Mouse (Mus musculus): ENCODE data around the gene Atf7ip. TPM values are rescaled to one million over a fixed set of nuclear protein-coding genes. Genes with fewer than 3 reads are reported as not detected.

Gene Atf7ip
- polyA plus RNA-seq, 1 experiment from 2014 or later = 8.4 TPM

GRCm38 (mm10) chr6:136465959-136466381 is 40.0 kb upstream of the Atf7ip start:
- Histone ChIP-seq H3K9me3 (ENCODE audit: control insufficient read depth, low read length) (no peaks in the 10 kb centered on the region), H3K36me3 (ENCODE audit: control insufficient read depth, insufficient read depth, low read length) (no peaks in the 10 kb centered on the region), H3K27ac (replicated peaks) (peak overlapping the region; percentile 82), H3K27me3 (ENCODE audit: control insufficient read depth, insufficient read depth, low read length) (no peaks in the 10 kb centered on the region), H3K9ac (ENCODE audit: low read length) (no peak overlapping the region), H3K4me2 (replicated peaks; ENCODE audit: low read depth) (no peak overlapping the region), H3K4me3 (ENCODE audit: low read depth, low read length) (no peak overlapping the region), H3K4me1 (replicated peaks; ENCODE audit: control insufficient read depth, insufficient read depth) (peaks cover 4% of the 10 kb centered on the region; the same call in 1 of the 2 replicates)
- 24% methylated on average over 8 of the region's 8 CpGs for WGBS
- ATAC-seq (ENCODE audit: low FRiP score, low TSS enrichment) = no peak
- TF ChIP-seq EP300 (optimal IDR thresholded peaks at IDR 0.05) (peak; percentile 60), CTCF (IDR thresholded peaks at IDR 0.05; ENCODE audit: low read depth) (peak; percentile 79)
- peak; percentile 86 for DNase-seq (ENCODE audit: low spot score)

GRCm38 (mm10) chr6:136466956-136467750 is 38.8 kb upstream of the Atf7ip start:
- H3K4me3 ChIP-seq (ENCODE audit: low read depth, low read length) = no peak overlapping the region
- no peak overlapping the region for H3K4me2 ChIP-seq (replicated peaks; ENCODE audit: low read depth)
- peaks cover 4% of the 10 kb centered on the region; the same call in 1 of the 2 replicates for H3K4me1 ChIP-seq (replicated peaks; ENCODE audit: control insufficient read depth, insufficient read depth)
- H3K9ac ChIP-seq (ENCODE audit: low read length) = no peak overlapping the region
- no peak for ATAC-seq (ENCODE audit: low FRiP score, low TSS enrichment)
- H3K36me3 ChIP-seq (ENCODE audit: control insufficient read depth, insufficient read depth, low read length) = no peaks in the 10 kb centered on the region
- H3K27me3 ChIP-seq (ENCODE audit: control insufficient read depth, insufficient read depth, low read length) = no peaks in the 10 kb centered on the region
- TF ChIP-seq CTCF (IDR thresholded peaks at IDR 0.05; ENCODE audit: low read depth) (peak; percentile 91), EP300 (optimal IDR thresholded peaks at IDR 0.05) (no peak)
- WGBS = 47% methylated on average over 14 of the region's 14 CpGs
- peak; percentile 88 for DNase-seq (ENCODE audit: low spot score)
- H3K9me3 ChIP-seq (ENCODE audit: control insufficient read depth, low read length) = no peaks in the 10 kb centered on the region
- peak overlapping the region; percentile 96 for H3K27ac ChIP-seq (replicated peaks)

- Histone ChIP-seq H3K4me3 (ENCODE audit: low read depth, low read length) (no peak overlapping the region), H3K27ac (replicated peaks) (peak overlapping the region; percentile 96), H3K4me1 (replicated peaks; ENCODE audit: control insufficient read depth, insufficient read depth) (peaks cover 4% of the 10 kb centered on the region; the same call in 1 of the 2 replicates), H3K9me3 (ENCODE audit: control insufficient read depth, low read length) (no peaks in the 10 kb centered on the region), H3K27me3 (ENCODE audit: control insufficient read depth, insufficient read depth, low read length) (no peaks in the 10 kb centered on the region), H3K4me2 (replicated peaks; ENCODE audit: low read depth) (no peak overlapping the region), H3K36me3 (ENCODE audit: control insufficient read depth, insufficient read depth, low read length) (no peaks in the 10 kb centered on the region), H3K9ac (ENCODE audit: low read length) (no peak overlapping the region)
- DNase-seq (ENCODE audit: low spot score) = no peak
- WGBS = 55% methylated on average over 5 of the region's 5 CpGs
- TF ChIP-seq EP300 (optimal IDR thresholded peaks at IDR 0.05) (no peak), CTCF (IDR thresholded peaks at IDR 0.05; ENCODE audit: low read depth) (no peak)
- no peak for ATAC-seq (ENCODE audit: low FRiP score, low TSS enrichment)
Measured at GRCm38 (mm10) chr6:136467837-136468236, 38.1 kb upstream of the Atf7ip start.

- TF ChIP-seq CTCF (IDR thresholded peaks at IDR 0.05; ENCODE audit: low read depth) (no peak; the same call in 1 of the 2 replicates), EP300 (optimal IDR thresholded peaks at IDR 0.05) (peak; percentile 98)
- ATAC-seq (ENCODE audit: low FRiP score, low TSS enrichment) (peak; percentile 85), DNase-seq (ENCODE audit: low spot score) (peak; percentile 97)
- Histone ChIP-seq H3K36me3 (ENCODE audit: control insufficient read depth, insufficient read depth, low read length) (no peaks in the 10 kb centered on the region), H3K4me1 (replicated peaks; ENCODE audit: control insufficient read depth, insufficient read depth) (peaks cover 4% of the 10 kb centered on the region; the same call in 1 of the 2 replicates), H3K4me2 (replicated peaks; ENCODE audit: low read depth) (no peak overlapping the region), H3K9ac (ENCODE audit: low read length) (no peak overlapping the region), H3K27me3 (ENCODE audit: control insufficient read depth, insufficient read depth, low read length) (no peaks in the 10 kb centered on the region), H3K27ac (replicated peaks) (peak overlapping the region; percentile 96), H3K4me3 (ENCODE audit: low read depth, low read length) (no peak overlapping the region), H3K9me3 (ENCODE audit: control insufficient read depth, low read length) (no peaks in the 10 kb centered on the region)
- WGBS = 3% methylated on average over 12 of the region's 12 CpGs
Measured at GRCm38 (mm10) chr6:136468401-136468912, 37.5 kb upstream of the Atf7ip start.

- H3K4me3 ChIP-seq (ENCODE audit: low read depth, low read length) = no peak overlapping the region
- H3K4me2 ChIP-seq (replicated peaks; ENCODE audit: low read depth) = no peak overlapping the region
- peak overlapping the region; percentile 96 for H3K27ac ChIP-seq (replicated peaks)
- 21% methylated on average over 12 of the region's 12 CpGs for WGBS
- H3K9ac ChIP-seq (ENCODE audit: low read length) = no peak overlapping the region
- TF ChIP-seq CTCF (IDR thresholded peaks at IDR 0.05; ENCODE audit: low read depth) = no peak
- no peak for TF ChIP-seq EP300 (optimal IDR thresholded peaks at IDR 0.05)
- H3K4me1 ChIP-seq (replicated peaks; ENCODE audit: control insufficient read depth, insufficient read depth) = peaks cover 4% of the 10 kb centered on the region; the same call in 1 of the 2 replicates
- DNase-seq (ENCODE audit: low spot score) (no peak), ATAC-seq (ENCODE audit: low FRiP score, low TSS enrichment) (no peak)
- no peaks in the 10 kb centered on the region for H3K27me3 ChIP-seq (ENCODE audit: control insufficient read depth, insufficient read depth, low read length)
- no peaks in the 10 kb centered on the region for H3K36me3 ChIP-seq (ENCODE audit: control insufficient read depth, insufficient read depth, low read length)
- H3K9me3 ChIP-seq (ENCODE audit: control insufficient read depth, low read length) = no peaks in the 10 kb centered on the region
Measured at GRCm38 (mm10) chr6:136468974-136469792, 36.8 kb upstream of the Atf7ip start.

All from stomach, postnatal 0 days (tissue).